Mouse (Mus musculus) MEL (cell line): ENCODE measurements around the gene Zfp664. TPM values are rescaled to one million over a fixed set of nuclear protein-coding genes. Genes with fewer than 3 reads are reported as not detected.

Experiments
- DNase-seq: peaks from one replicate; pipeline ENCODE4 v3.0.0; 2011; ENCODE audit warnings: low read depth, low spot score
- H3K27ac ChIP-seq: 2 replicates; pipeline ENCODE4 v1.5.1; 2012; ENCODE audit warnings: low read depth, mild to moderate bottlenecking, control low read depth, low read length, moderate library complexity; ENCODE audit not compliant: control insufficient read depth
- H3K27me3 ChIP-seq, 2 experiments: fragments of 150-350 bp in 1 of 2; sonication (generic) in 1 of 2; 2 replicates each; pipeline ENCODE4 v1.6.1; 2012; ENCODE audit warnings: low read length in 2 of 2, mild to moderate bottlenecking in 2 of 2, improper control_type of control experiment in 1 of 2, moderate library complexity in 1 of 2; ENCODE audit not compliant: insufficient read depth in 2 of 2, control insufficient read depth in 1 of 2
- H3K36me3 ChIP-seq, 2 experiments: 2 replicates each; pipeline ENCODE4 v1.6.1; 2012 to 2014; ENCODE audit warnings: low read length in 2 of 2, improper control_type of control experiment in 1 of 2, inconsistent platforms in 1 of 2, mild to moderate bottlenecking in 1 of 2; ENCODE audit not compliant: insufficient read depth in 2 of 2, control insufficient read depth in 1 of 2
- H3K4me1 ChIP-seq, 2 experiments: fragments of 150-350 bp in 1 of 2; sonication (generic) in 1 of 2; 2 replicates each; pipeline ENCODE4 v1.6.1; 2012; ENCODE audit warnings: low read length in 2 of 2, improper control_type of control experiment in 1 of 2, mild to moderate bottlenecking in 1 of 2; ENCODE audit not compliant: insufficient read depth in 2 of 2, control insufficient read depth in 1 of 2
- H3K4me3 ChIP-seq, 2 experiments: fragments of 150-350 bp in 1 of 2; sonication (generic) in 1 of 2; 2 replicates each; pipeline ENCODE4 v1.5.1; 2012; ENCODE audit warnings: low read depth in 2 of 2, low read length in 2 of 2, mild to moderate bottlenecking in 2 of 2, moderate library complexity in 2 of 2, control low read depth in 1 of 2, improper control_type of control experiment in 1 of 2; ENCODE audit not compliant: control insufficient read depth in 1 of 2, insufficient read depth in 1 of 2
- H3K79me2 ChIP-seq: 2 replicates; pipeline ENCODE4 v1.6.1; 2012; ENCODE audit warnings: mild to moderate bottlenecking, low read length, moderate library complexity; ENCODE audit not compliant: control insufficient read depth, poor library complexity, insufficient read depth
- H3K9ac ChIP-seq: 2 replicates; pipeline ENCODE4 v1.6.1; 2012; ENCODE audit warnings: low read depth, mild to moderate bottlenecking, control low read depth, low read length, moderate library complexity; ENCODE audit not compliant: control insufficient read depth, poor library complexity, severe bottlenecking
- H3K9me3 ChIP-seq: fragments of 150-350 bp; sonication (generic); replicated peaks from 2 replicates; pipeline ENCODE4 v1.6.1; 2012; ENCODE audit warnings: mild to moderate bottlenecking, low read length, improper control_type of control experiment, moderate library complexity; ENCODE audit not compliant: insufficient read depth
- CHD1 ChIP-seq: IDR thresholded peaks from 2 replicates; pipeline ENCODE4 v1.6.1; 2012; ENCODE audit warnings: low read depth, mild to moderate bottlenecking, inconsistent platforms, low read length, improper control_type of control experiment
- E2F4 ChIP-seq: IDR thresholded peaks from 2 replicates; pipeline ENCODE4 v1.6.1; 2011; ENCODE audit warnings: low read depth, low read length, improper control_type of control experiment, borderline replicate concordance
- ELF1 ChIP-seq: IDR thresholded peaks from 2 replicates; pipeline ENCODE4 v1.6.1; 2014; ENCODE audit warnings: low read depth, mild to moderate bottlenecking, inconsistent platforms, low read length, improper control_type of control experiment, moderate library complexity
- EP300 ChIP-seq, 2 experiments: IDR thresholded peaks; 2 replicates each; pipeline ENCODE4 v1.6.1; 2011; ENCODE audit warnings: improper control_type of control experiment in 2 of 2, low read length in 2 of 2, low read depth in 1 of 2, mild to moderate bottlenecking in 1 of 2
- ETS1 ChIP-seq: IDR thresholded peaks from 2 replicates; pipeline ENCODE4 v1.6.1; 2012; ENCODE audit warnings: low read depth, mild to moderate bottlenecking, inconsistent platforms, low read length, improper control_type of control experiment, moderate library complexity
- GABPA ChIP-seq: IDR thresholded peaks from 2 replicates; pipeline ENCODE4 v1.6.1; 2012; ENCODE audit warnings: low read depth, mild to moderate bottlenecking, inconsistent platforms, low read length, improper control_type of control experiment, moderate library complexity
- GATA1 ChIP-seq: IDR thresholded peaks from 2 replicates; pipeline ENCODE4 v1.6.1; 2011; ENCODE audit warnings: low read depth, low read length, improper control_type of control experiment
- HCFC1 ChIP-seq: IDR thresholded peaks from 2 replicates; pipeline ENCODE4 v1.6.1; 2012; ENCODE audit warnings: low read depth, mild to moderate bottlenecking, inconsistent platforms, low read length, improper control_type of control experiment, moderate library complexity
- JUND ChIP-seq: IDR thresholded peaks from 2 replicates; pipeline ENCODE4 v1.6.1; 2011; ENCODE audit warnings: low read depth, mild to moderate bottlenecking, improper control_type of control experiment, low read length
- KAT2A ChIP-seq: conservative IDR thresholded peaks from 2 replicates; pipeline ENCODE4 v1.6.1; 2012; ENCODE audit warnings: low read depth, low read length, improper control_type of control experiment, inconsistent platforms
- MAFK ChIP-seq: IDR thresholded peaks from 2 replicates; pipeline ENCODE4 v1.6.1; 2011; ENCODE audit warnings: low read depth, mild to moderate bottlenecking, low read length, improper control_type of control experiment, borderline replicate concordance
- MAZ ChIP-seq: IDR thresholded peaks from 2 replicates; pipeline ENCODE4 v1.6.1; 2012; ENCODE audit warnings: low read depth, mild to moderate bottlenecking, inconsistent platforms, low read length, improper control_type of control experiment
- MEF2A ChIP-seq: IDR thresholded peaks from 2 replicates; pipeline ENCODE4 v1.6.1; 2014; ENCODE audit warnings: low read depth, mild to moderate bottlenecking, inconsistent platforms, low read length, improper control_type of control experiment; ENCODE audit not compliant: poor library complexity, insufficient replicate concordance, severe bottlenecking; ENCODE audit errors: extremely low read depth
- MXI1 ChIP-seq: IDR thresholded peaks from 2 replicates; pipeline ENCODE4 v1.6.1; 2011; ENCODE audit warnings: mild to moderate bottlenecking, low read depth, low read length, improper control_type of control experiment
- MYC ChIP-seq: IDR thresholded peaks from 2 replicates; pipeline ENCODE4 v1.6.1; 2011; ENCODE audit warnings: low read depth, mild to moderate bottlenecking, low read length, improper control_type of control experiment, moderate library complexity
- NELFE ChIP-seq: IDR thresholded peaks from 2 replicates; pipeline ENCODE4 v1.6.1; 2011; ENCODE audit warnings: low read depth, low read length, improper control_type of control experiment
- NRF1 ChIP-seq: IDR thresholded peaks from 2 replicates; pipeline ENCODE4 v1.6.1; 2014; ENCODE audit warnings: low read depth, mild to moderate bottlenecking, inconsistent platforms, low read length, improper control_type of control experiment, moderate library complexity; ENCODE audit not compliant: poor library complexity, insufficient read depth, severe bottlenecking
- POLR2A ChIP-seq, 2 experiments: IDR thresholded peaks; 2 replicates each; pipeline ENCODE4 v1.6.1; 2011 to 2012; ENCODE audit warnings: low read length in 2 of 2, mild to moderate bottlenecking in 2 of 2, control low read depth in 1 of 2, improper control_type of control experiment in 1 of 2, low read depth in 1 of 2, moderate library complexity in 1 of 2; ENCODE audit not compliant: control insufficient read depth in 1 of 2, insufficient read depth in 1 of 2, poor library complexity in 1 of 2
- POLR2AphosphoS5 ChIP-seq: IDR thresholded peaks from 2 replicates; pipeline ENCODE4 v1.6.1; 2012; ENCODE audit warnings: low read depth, borderline replicate concordance, mild to moderate bottlenecking, inconsistent platforms, low read length, moderate library complexity, mixed read lengths
- RAD21 ChIP-seq: IDR thresholded peaks from 2 replicates; pipeline ENCODE4 v1.6.1; 2011; ENCODE audit warnings: mild to moderate bottlenecking, low read depth, low read length, improper control_type of control experiment
- RCOR1 ChIP-seq: IDR thresholded peaks from 2 replicates; pipeline ENCODE4 v1.6.1; 2012; ENCODE audit warnings: low read depth, mild to moderate bottlenecking, inconsistent platforms, low read length, improper control_type of control experiment
- SMC3 ChIP-seq: IDR thresholded peaks from 2 replicates; pipeline ENCODE4 v1.6.1; 2011; ENCODE audit warnings: low read depth, low read length, improper control_type of control experiment
- TAL1 ChIP-seq: IDR thresholded peaks from 2 replicates; pipeline ENCODE4 v1.6.1; 2012; ENCODE audit warnings: mild to moderate bottlenecking, inconsistent platforms, low read length, moderate library complexity, mixed read lengths
- TBP ChIP-seq: IDR thresholded peaks from 2 replicates; pipeline ENCODE4 v1.8.0; 2011; ENCODE audit warnings: low read depth, low read length, improper control_type of control experiment
- TCF12 ChIP-seq: IDR thresholded peaks from 2 replicates; pipeline ENCODE4 v1.6.1; 2014; ENCODE audit warnings: low read depth, mild to moderate bottlenecking, inconsistent platforms, low read length, improper control_type of control experiment, moderate library complexity
- USF1 ChIP-seq: IDR thresholded peaks from 2 replicates; pipeline ENCODE4 v1.6.1; 2014; ENCODE audit warnings: low read depth, mild to moderate bottlenecking, inconsistent platforms, low read length, improper control_type of control experiment, moderate library complexity
- USF2 ChIP-seq, 2 experiments: IDR thresholded peaks; 2 replicates each; pipeline ENCODE4 v1.6.1; 2011 to 2012; ENCODE audit warnings: improper control_type of control experiment in 2 of 2, low read length in 2 of 2, borderline replicate concordance in 1 of 2, inconsistent platforms in 1 of 2, low read depth in 1 of 2, mild to moderate bottlenecking in 1 of 2; ENCODE audit not compliant: insufficient read depth in 1 of 2
- ZMIZ1 ChIP-seq: IDR thresholded peaks from 2 replicates; pipeline ENCODE4 v1.6.1; 2012; ENCODE audit warnings: low read depth, mild to moderate bottlenecking, inconsistent platforms, low read length, improper control_type of control experiment, moderate library complexity
- ZNF384 ChIP-seq: IDR thresholded peaks from 2 replicates; pipeline ENCODE4 v1.6.1; 2012; ENCODE audit warnings: low read depth, mild to moderate bottlenecking, inconsistent platforms, low read length, improper control_type of control experiment
- polyA plus RNA-seq, 2 experiments: library from polyadenylated mRNA; stranded (reverse) in 1 of 2; unstranded in 1 of 2; fragments of >175 nt in 1 of 2; fragments of >200 nt in 1 of 2; gene quantifications; 2 replicates each; pipeline versions ENCODE4 v1.2.1 to v1.2.4; 2012; ENCODE audit warnings: low replicate concordance in 2 of 2, low read depth in 1 of 2; ENCODE audit not compliant: insufficient read length in 2 of 2, insufficient read depth in 1 of 2, missing spikeins in 1 of 2
- total RNA-seq: library from RNA; depleted of rRNA; stranded (reverse); fragments of 300-350 nt; gene quantifications from 2 replicates; pipeline ENCODE4 v1.2.3, GENCODE M21; 2012

Zfp664 gene
- total and polyA plus RNA-seq, 3 experiments: 18.6 to 205 (median 37.7) TPM

DNA sequence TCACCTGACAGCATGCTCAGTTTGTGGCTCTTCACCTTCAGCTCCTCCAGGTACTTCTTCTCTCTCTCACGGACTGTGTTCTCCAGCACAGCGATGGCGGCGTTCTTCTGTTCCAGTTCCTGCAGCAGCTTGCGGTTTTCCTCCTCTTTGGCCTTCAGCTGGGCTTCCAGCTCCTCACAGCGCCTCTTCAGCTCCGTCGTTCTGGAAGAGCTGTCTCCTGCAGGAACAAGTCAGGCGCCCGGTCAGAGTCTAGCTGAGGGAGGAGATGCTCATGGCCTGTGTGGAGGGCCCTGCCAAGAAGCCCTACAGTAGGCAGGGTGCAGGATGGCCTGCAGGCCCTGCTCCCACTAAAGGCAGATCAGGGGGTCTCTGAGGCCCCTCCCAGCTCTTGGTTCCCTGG, 26.4 kb upstream of the Zfp664 start:
- no peaks in the 10 kb centered on the region for H3K79me2 ChIP-seq
- H3K4me3 ChIP-seq: no peak overlapping the region
- no peaks in the 10 kb centered on the region for H3K4me1 ChIP-seq
- no peaks in the 10 kb centered on the region for H3K27me3 ChIP-seq
- H3K9ac ChIP-seq: no peak overlapping the region
- no peak overlapping the region for H3K27ac ChIP-seq
- TF ChIP-seq CHD1 (no peak), MAFK (no peak), MYC (no peak), GABPA (no peak), RAD21 (no peak), MAZ (no peak), ETS1 (no peak), EP300 (IDR thresholded peaks at IDR 0.05; ENCODE audit: low read depth in 1 of 2, low read length in 2 of 2) (no peak), POLR2AphosphoS5 (no peak), POLR2A (IDR thresholded peaks at IDR 0.05; ENCODE audit: control insufficient read depth in 1 of 2, insufficient read depth in 1 of 2, low read depth in 1 of 2, low read length in 2 of 2, poor library complexity in 1 of 2) (no peak), MXI1 (no peak), KAT2A (no peak), ZMIZ1 (no peak), TBP (no peak), TCF12 (no peak), ELF1 (no peak), USF2 (IDR thresholded peaks at IDR 0.05; ENCODE audit: borderline replicate concordance in 1 of 2, insufficient read depth in 1 of 2, low read depth in 1 of 2, low read length in 2 of 2) (no peak), HCFC1 (no peak), RCOR1 (no peak), JUND (no peak)
- DNase-seq: no peak
- no peaks in the 10 kb centered on the region for H3K9me3 ChIP-seq
- no peaks in the 10 kb centered on the region for H3K36me3 ChIP-seq

DNA sequence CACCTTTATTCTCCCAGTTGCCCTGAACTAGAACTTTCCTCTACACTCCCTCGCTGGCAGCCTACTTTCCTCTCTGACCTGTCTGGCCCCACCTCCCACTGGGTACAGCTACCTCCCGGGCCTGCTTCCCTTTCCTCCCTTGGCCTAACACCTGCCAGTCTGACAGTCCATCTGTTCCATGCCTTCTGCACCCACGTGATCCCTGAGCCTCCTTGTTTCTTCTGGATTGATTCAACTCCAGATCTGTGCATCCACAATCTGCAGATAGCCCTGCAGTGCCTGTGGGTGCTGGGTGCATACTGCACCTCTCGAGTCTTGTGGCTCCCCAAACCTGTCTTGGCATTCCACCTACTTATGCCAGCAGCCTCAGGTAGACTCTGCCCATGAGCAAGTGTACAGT, 25.9 kb upstream of the Zfp664 start:
- H3K4me3 ChIP-seq: no peak overlapping the region
- H3K9me3 ChIP-seq: no peaks in the 10 kb centered on the region
- no peaks in the 10 kb centered on the region for H3K4me1 ChIP-seq
- H3K27me3 ChIP-seq: no peaks in the 10 kb centered on the region
- no peak overlapping the region for H3K9ac ChIP-seq
- no peak for DNase-seq
- TF ChIP-seq NRF1 (no peak), MEF2A (no peak), NELFE (no peak), MAFK (no peak), MXI1 (no peak), CHD1 (no peak), GABPA (no peak), TAL1 (no peak), GATA1 (no peak), SMC3 (no peak), ZNF384 (no peak), USF1 (no peak), POLR2AphosphoS5 (no peak), E2F4 (no peak)
- H3K36me3 ChIP-seq: no peaks in the 10 kb centered on the region
- no peak overlapping the region for H3K27ac ChIP-seq
- no peaks in the 10 kb centered on the region for H3K79me2 ChIP-seq
